Mouse (Mus musculus): ENCODE results near the gene Camp. TPM values are rescaled to one million over a fixed set of nuclear protein-coding genes. Genes with fewer than 3 reads are reported as not detected.
A peak's percentile ranks its signal among the peaks of the same experiment; 100 is the strongest.

The Camp gene
- polyA plus RNA-seq (2016; fragmentation: Nextera tagmentation; extraction: Ambion mirVana), result 0.50 and 1.3 TPM in 2 replicates

DNA sequence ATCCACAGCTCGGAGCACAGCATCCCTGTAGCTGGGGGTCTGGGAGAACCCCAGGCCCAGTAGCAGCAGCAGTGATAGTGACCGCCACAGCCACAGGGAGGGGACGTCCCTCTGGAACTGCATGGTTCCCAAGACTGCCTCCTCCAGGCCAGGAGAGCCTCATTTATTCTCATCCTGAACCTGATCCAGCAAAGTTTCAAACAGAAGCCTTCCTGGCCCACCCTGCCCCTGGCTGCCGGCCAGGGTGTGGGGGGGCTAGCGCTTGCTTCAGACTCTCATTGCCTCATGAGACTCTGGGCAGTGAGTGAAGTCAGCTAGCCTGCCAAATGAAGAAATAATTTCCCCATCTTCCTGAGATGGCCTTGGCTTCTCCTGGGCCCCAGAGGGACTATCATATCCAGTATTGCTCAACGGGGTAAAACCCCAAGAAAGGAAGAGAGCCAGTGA lies at the start of gene Camp:
Gene Camp (minus strand): TSS at position 306 of the 447 bp plus-strand sequence.
- H3K4me1 ChIP-seq, result no peaks in the 10 kb centered on the region
- H3K9me3 ChIP-seq, result no peaks in the 10 kb centered on the region
- ATAC-seq (ENCODE audit: low FRiP score, low read depth), result no peak
- H3K27me3 ChIP-seq, result no peaks in the 10 kb centered on the region
- no peak within 1 kb of the TSS for H3K27ac ChIP-seq (replicated peaks)
- no peaks in the 10 kb centered on the region; the same call in 1 of the 2 replicates for H3K36me3 ChIP-seq
- H3K4me3 ChIP-seq, result no peak within 1 kb of the TSS
- H3K9ac ChIP-seq (replicated peaks), result no peak within 1 kb of the TSS
- H3K4me2 ChIP-seq (replicated peaks), result no peak within 1 kb of the TSS
- WGBS, result 84% methylated on average over 6 of the region's 6 CpGs

- Histone ChIP-seq H3K4me2 (replicated peaks) (no peak overlapping the region), H3K4me1 (peaks cover 5% of the 10 kb centered on the region; the same call in 1 of the 2 replicates)
- ATAC-seq (ENCODE audit: low FRiP score, low read depth), result no peak
Observed at GRCm38 (mm10) chr9:109898027-109898426, 48.6 kb upstream of the Camp start.

DNA sequence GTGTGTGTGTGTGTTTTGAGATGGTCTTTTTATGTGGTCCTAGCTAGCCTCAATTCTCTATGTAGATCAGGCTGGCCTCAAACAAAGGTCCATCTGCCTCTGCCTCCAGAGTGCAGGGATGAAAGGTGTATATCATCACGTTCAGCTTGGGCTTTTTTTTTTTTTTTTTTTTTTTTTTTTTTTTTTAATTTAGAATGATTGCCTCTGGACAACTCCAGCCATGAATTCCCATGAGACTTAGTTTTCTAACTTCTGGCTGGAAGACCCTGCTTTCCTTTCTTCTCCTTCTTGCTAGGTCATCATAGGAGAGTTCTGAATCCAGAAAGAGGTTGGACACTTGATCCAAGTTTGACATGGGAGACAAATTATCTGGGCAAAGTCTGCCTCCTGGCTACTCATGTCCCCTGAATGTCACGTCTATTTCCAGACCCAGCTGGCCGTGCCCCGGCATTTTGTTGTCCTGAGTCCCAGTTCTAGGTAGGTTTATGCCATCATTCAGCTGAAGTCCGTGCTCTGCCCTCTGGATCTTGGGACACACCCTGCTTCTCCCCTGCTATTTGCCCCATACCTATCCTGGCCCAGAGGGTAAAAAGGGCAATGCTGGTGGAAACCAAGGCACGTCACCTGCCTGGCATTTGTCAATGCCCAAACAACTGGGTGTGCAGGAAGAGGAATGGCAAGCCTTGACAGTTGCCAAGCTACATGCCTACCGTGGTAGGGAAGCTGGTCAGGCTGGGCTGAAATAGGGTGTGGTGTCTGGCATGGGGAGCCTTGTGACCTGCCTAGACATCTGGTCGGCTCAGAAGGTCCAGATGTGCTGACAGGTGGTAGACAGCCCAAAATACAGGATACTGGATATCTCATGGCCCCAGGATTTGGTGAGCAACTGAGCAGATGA lies 47.1 kb upstream of the Camp start:
- Histone ChIP-seq H3K27me3 (no peaks in the 10 kb centered on the region), H3K4me2 (replicated peaks) (no peak overlapping the region), H3K27ac (replicated peaks) (no peak overlapping the region), H3K4me3 (no peak overlapping the region), H3K4me1 (peaks cover 5% of the 10 kb centered on the region; the same call in 1 of the 2 replicates), H3K9ac (replicated peaks) (no peak overlapping the region), H3K36me3 (peaks cover 31% of the 10 kb centered on the region), H3K9me3 (no peaks in the 10 kb centered on the region)
- no peak for ATAC-seq (ENCODE audit: low FRiP score, low read depth)
- 84% methylated on average over 8 of the region's 8 CpGs for WGBS

More at GRCm38 (mm10) chr9:109898027-109898426, 48.6 kb upstream of the Camp start:
- Histone ChIP-seq H3K27me3 (no peaks in the 10 kb centered on the region), H3K27ac (replicated peaks) (no peak overlapping the region), H3K9ac (replicated peaks) (no peak overlapping the region), H3K36me3 (peaks cover 18% of the 10 kb centered on the region), H3K9me3 (no peaks in the 10 kb centered on the region), H3K4me3 (no peak overlapping the region)
- 44% methylated on average over 2 of the region's 2 CpGs for WGBS

DNA sequence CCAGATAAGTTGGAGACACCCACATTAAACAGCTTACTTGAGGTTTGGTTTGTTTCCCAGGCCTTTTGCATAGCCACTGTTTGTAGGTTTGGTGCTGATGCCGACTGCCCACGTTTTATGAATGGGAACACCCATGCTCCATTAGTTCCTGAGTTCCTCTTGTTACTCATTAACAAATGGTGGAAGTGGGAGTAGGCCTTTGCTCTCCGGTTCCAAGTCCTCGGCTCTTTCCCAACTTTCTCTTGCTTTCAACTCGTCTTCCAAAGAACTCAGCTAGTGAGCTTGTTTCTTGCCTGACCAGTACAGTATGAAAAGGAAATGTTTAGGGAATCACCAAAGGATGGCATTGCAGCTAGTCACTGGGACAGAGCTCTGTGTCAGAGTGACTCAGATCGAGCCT lies 46.2 kb upstream of the Camp start:
- Histone ChIP-seq H3K9me3 (no peaks in the 10 kb centered on the region), H3K4me3 (no peak overlapping the region), H3K9ac (replicated peaks) (no peak overlapping the region), H3K27me3 (no peaks in the 10 kb centered on the region), H3K4me1 (peaks cover 5% of the 10 kb centered on the region; the same call in 1 of the 2 replicates), H3K36me3 (peaks cover 40% of the 10 kb centered on the region), H3K27ac (replicated peaks) (no peak overlapping the region), H3K4me2 (replicated peaks) (no peak overlapping the region)
- 88% methylated on average over 6 of the region's 6 CpGs for WGBS
- ATAC-seq (ENCODE audit: low FRiP score, low read depth), result no peak

GRCm38 (mm10) chr9:109894413-109895090 lies 45.1 kb upstream of the Camp start:
- peaks cover 50% of the 10 kb centered on the region for H3K36me3 ChIP-seq

GRCm38 (mm10) chr9:109892651-109893250 lies 43.3 kb upstream of the Camp start:
- 69% methylated on average over 5 of the region's 5 CpGs for WGBS
- H3K9me3 ChIP-seq, result no peaks in the 10 kb centered on the region
- H3K4me3 ChIP-seq, result no peak overlapping the region
- H3K4me2 ChIP-seq (replicated peaks), result no peak overlapping the region
- ATAC-seq (ENCODE audit: low FRiP score, low read depth), result no peak
- H3K27me3 ChIP-seq, result no peaks in the 10 kb centered on the region
- peaks cover 68% of the 10 kb centered on the region for H3K36me3 ChIP-seq
- H3K4me1 ChIP-seq, result peaks cover 5% of the 10 kb centered on the region; the same call in 1 of the 2 replicates
- no peak overlapping the region for H3K27ac ChIP-seq (replicated peaks)
- no peak overlapping the region for H3K9ac ChIP-seq (replicated peaks)

More at GRCm38 (mm10) chr9:109894413-109895090, 45.1 kb upstream of the Camp start:
- Histone ChIP-seq H3K4me1 (peaks cover 5% of the 10 kb centered on the region; the same call in 1 of the 2 replicates), H3K27ac (replicated peaks) (peak overlapping the region; percentile 82), H3K4me2 (replicated peaks) (no peak overlapping the region), H3K4me3 (no peak overlapping the region), H3K9ac (replicated peaks) (0 out of 2 replicates have a peak overlapping the region, but pooled peaks have one; percentile 39), H3K9me3 (no peaks in the 10 kb centered on the region), H3K27me3 (no peaks in the 10 kb centered on the region)
- 40% methylated on average over 6 of the region's 6 CpGs for WGBS
- ATAC-seq (ENCODE audit: low FRiP score, low read depth), result peak; percentile 68

DNA sequence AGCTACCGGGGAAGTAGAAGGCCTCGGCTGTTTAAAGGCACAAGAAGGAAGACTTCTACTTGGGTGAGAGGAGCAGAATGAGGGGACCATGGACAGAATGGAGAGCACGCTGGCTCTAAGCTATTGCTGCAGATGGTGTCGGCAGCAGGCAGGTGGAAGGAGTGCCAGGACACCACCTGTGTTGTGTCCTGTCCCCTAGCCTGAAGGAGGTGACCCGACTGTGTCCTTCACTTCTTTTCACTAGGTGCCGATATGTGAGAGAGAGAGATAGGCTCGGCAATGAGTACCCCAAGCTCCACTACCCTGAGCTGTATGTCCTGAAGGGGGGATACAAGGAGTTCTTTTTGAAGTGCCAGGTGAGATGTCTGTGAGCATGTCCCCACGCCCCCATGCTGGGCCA lies 42.1 kb upstream of the Camp start:
- Histone ChIP-seq H3K9me3 (no peaks in the 10 kb centered on the region), H3K27ac (replicated peaks) (no peak overlapping the region), H3K4me3 (no peak overlapping the region), H3K4me1 (peaks cover 5% of the 10 kb centered on the region; the same call in 1 of the 2 replicates), H3K36me3 (peaks cover 80% of the 10 kb centered on the region), H3K9ac (replicated peaks) (no peak overlapping the region), H3K27me3 (no peaks in the 10 kb centered on the region), H3K4me2 (replicated peaks) (no peak overlapping the region)
- no peak for ATAC-seq (ENCODE audit: low FRiP score, low read depth)
- 93% methylated on average over 8 of the region's 8 CpGs for WGBS

GRCm38 (mm10) chr9:109887321-109887720 lies 37.9 kb upstream of the Camp start:
- Histone ChIP-seq H3K27me3 (no peaks in the 10 kb centered on the region), H3K4me2 (replicated peaks) (no peak overlapping the region), H3K9me3 (no peaks in the 10 kb centered on the region), H3K36me3 (peaks cover 98% of the 10 kb centered on the region), H3K4me3 (no peak overlapping the region), H3K27ac (replicated peaks) (no peak overlapping the region), H3K4me1 (no peaks in the 10 kb centered on the region), H3K9ac (replicated peaks) (no peak overlapping the region)
- no peak for ATAC-seq (ENCODE audit: low FRiP score, low read depth)
- WGBS, result 91% methylated on average over 5 of the region's 5 CpGs

- Histone ChIP-seq H3K9ac (replicated peaks) (no peak overlapping the region), H3K4me2 (replicated peaks) (no peak overlapping the region), H3K9me3 (no peaks in the 10 kb centered on the region), H3K36me3 (peaks cover 98% of the 10 kb centered on the region), H3K27ac (replicated peaks) (no peak overlapping the region), H3K27me3 (no peaks in the 10 kb centered on the region), H3K4me3 (no peak overlapping the region), H3K4me1 (no peaks in the 10 kb centered on the region)
- 92% methylated on average over 4 of the region's 4 CpGs for whole genome bisulfite sequencing
- ATAC-seq (ENCODE audit: low FRiP score, low read depth), result no peak
Observed at GRCm38 (mm10) chr9:109886259-109886658, 36.8 kb upstream of the Camp start.

DNA sequence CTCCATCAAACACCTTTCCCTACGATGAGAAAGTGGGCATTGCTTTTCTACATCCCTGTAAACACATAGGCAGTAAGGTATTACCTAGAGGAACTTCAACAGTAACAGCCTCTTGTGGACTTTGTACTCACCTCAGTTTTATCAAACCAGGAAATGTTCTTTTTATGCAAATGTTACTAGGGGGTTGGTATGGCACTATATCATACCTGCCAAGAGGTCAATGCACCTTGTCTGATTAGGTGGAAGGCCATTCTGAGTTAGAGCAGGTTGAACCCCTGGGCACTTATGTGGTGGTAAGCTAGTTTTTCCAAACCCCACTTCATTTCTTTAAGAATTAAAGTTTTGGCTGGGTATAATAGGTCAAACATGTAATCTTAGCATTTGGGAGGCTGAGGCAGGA lies 29.9 kb upstream of the Camp start:
- H3K4me3 ChIP-seq, result no peak overlapping the region
- peaks cover 64% of the 10 kb centered on the region for H3K36me3 ChIP-seq
- no peak overlapping the region for H3K4me2 ChIP-seq (replicated peaks)
- ATAC-seq (ENCODE audit: low FRiP score, low read depth), result no peak
- H3K9ac ChIP-seq (replicated peaks), result no peak overlapping the region
- no peaks in the 10 kb centered on the region for H3K27me3 ChIP-seq
- H3K4me1 ChIP-seq, result peaks cover 17% of the 10 kb centered on the region
- no peak overlapping the region for H3K27ac ChIP-seq (replicated peaks)
- WGBS, result 97% methylated on average over 1 of the region's 1 CpGs
- no peaks in the 10 kb centered on the region for H3K9me3 ChIP-seq

GRCm38 (mm10) chr9:109877666-109878065 lies 28.2 kb upstream of the Camp start:
- peak overlapping the region; percentile 98 for H3K4me3 ChIP-seq
- H3K36me3 ChIP-seq, result peaks cover 49% of the 10 kb centered on the region
- H3K27me3 ChIP-seq, result no peaks in the 10 kb centered on the region
- peaks cover 17% of the 10 kb centered on the region for H3K4me1 ChIP-seq
- H3K9ac ChIP-seq (replicated peaks), result peak overlapping the region; percentile 95; the same call in 1 of the 2 replicates
- H3K9me3 ChIP-seq, result no peaks in the 10 kb centered on the region
- ATAC-seq (ENCODE audit: low FRiP score, low read depth), result no peak
- H3K4me2 ChIP-seq (replicated peaks), result peak overlapping the region; percentile 88
- WGBS, result 76% methylated on average over 5 of the region's 5 CpGs
- no peak overlapping the region for H3K27ac ChIP-seq (replicated peaks)
